8 mouse cellular contexts compared by ENCODE assay signal in genomic region chr1:38835568-38836476, GRCm38 (mm10). TPM values are rescaled to one million over a fixed set of nuclear protein-coding genes. Genes with fewer than 3 reads are reported as not detected.
DNase-seq lines count a peak whose midpoint lies in the region; ATAC-seq lines count a peak whose summit lies in the region.

No protein-coding gene starts in this region.

- H3K9me3 ChIP-seq in embryonic facial prominence, embryonic 12.5 days: 0 out of 2 replicates have a peak, but pooled peaks cover 3% of the 10 kb centered on the region
- no peaks in the 10 kb centered on the region for H3K9me3 ChIP-seq in heart, embryonic 14.5 days (ENCODE audit: control insufficient read depth, low read length)
- no peaks in the 10 kb centered on the region for H3K9me3 ChIP-seq in midbrain, embryonic 11.5 days (ENCODE audit: control insufficient read depth, low read length)

- H3K4me3 ChIP-seq in embryonic facial prominence, embryonic 12.5 days: peak overlapping the region; percentile 67
- peak overlapping the region; percentile 69 to 72 for H3K4me3 ChIP-seq in heart, embryonic 14.5 days (ENCODE audit: control insufficient read depth in 1 of 2, insufficient read depth in 1 of 2, low read depth in 1 of 2, low read length in 2 of 2)
- peak overlapping the region; percentile 65 for H3K4me3 ChIP-seq in midbrain, embryonic 11.5 days (ENCODE audit: low read depth, low read length)

- peaks cover 30% of the 10 kb centered on the region for H3K27me3 ChIP-seq in embryonic facial prominence, embryonic 12.5 days
- H3K27me3 ChIP-seq in heart, embryonic 14.5 days (ENCODE audit: control insufficient read depth, insufficient read depth, low read length): peaks cover 26% of the 10 kb centered on the region
- peaks cover 7% of the 10 kb centered on the region; the same call in 1 of the 2 replicates for H3K27me3 ChIP-seq in midbrain, embryonic 11.5 days (ENCODE audit: control insufficient read depth, insufficient read depth, low read length)

- peaks cover 8% of the 10 kb centered on the region; the same call in 1 of the 2 replicates for H3K4me1 ChIP-seq in embryonic facial prominence, embryonic 12.5 days
- H3K4me1 ChIP-seq in heart, embryonic 14.5 days (ENCODE audit: control insufficient read depth in 2 of 2, insufficient read depth in 2 of 2, low read length in 2 of 2): peaks cover 3 to 4% of the 10 kb centered on the region in 2 experiments; a peak in 1 of 4 replicates
- peaks cover 7% of the 10 kb centered on the region; the same call in 1 of the 2 replicates for H3K4me1 ChIP-seq in midbrain, embryonic 11.5 days (ENCODE audit: control insufficient read depth, insufficient read depth, low read length)

- DNase-seq in Muller cell, postnatal 12 days (ENCODE audit: inconsistent ontology term): peak; percentile 68
- DNase-seq in adrenal gland, postnatal 10 days: peak; percentile 55
- DNase-seq in layer of hippocampus, postnatal 10 days (ENCODE audit: low spot score in 2 of 2): peak; percentile 59 to 69
- peak; percentile 96 for DNase-seq in midbrain, embryonic 11.5 days (ENCODE audit: low spot score, missing footprints)
- peak; percentile 47 for DNase-seq in testis, postnatal 10 days (ENCODE audit: low spot score)
- DNase-seq in spleen, postnatal 36 days (ENCODE audit: low spot score in 2 of 2): no peak

- ATAC-seq in embryonic facial prominence, embryonic 12.5 days (ENCODE audit: insufficient number of reproducible peaks, insufficient read depth, low FRiP score, low TSS enrichment): peak; percentile 77
- ATAC-seq in heart, embryonic 14.5 days (ENCODE audit: insufficient number of reproducible peaks, insufficient read depth, low FRiP score, low read depth): peak; percentile 59
- peak; percentile 81 for ATAC-seq in midbrain, embryonic 11.5 days (ENCODE audit: low FRiP score)

- H3K4me2 ChIP-seq in embryonic facial prominence, embryonic 12.5 days (replicated peaks): peak overlapping the region; percentile 100
- H3K4me2 ChIP-seq in heart, embryonic 14.5 days (ENCODE audit: low read length): peak overlapping the region; percentile 97
- H3K4me2 ChIP-seq in midbrain, embryonic 11.5 days: peak overlapping the region; percentile 99

- 3% methylated on average over 99 of the region's 103 CpGs for WGBS in embryonic facial prominence, embryonic 12.5 days
- 2% methylated on average over 102 of the region's 103 CpGs for WGBS in heart, embryonic 14.5 days
- WGBS in midbrain, embryonic 11.5 days: 2% methylated on average over 94 of the region's 103 CpGs

- H3K27ac ChIP-seq in embryonic facial prominence, embryonic 12.5 days: no peak overlapping the region
- no peak overlapping the region for H3K27ac ChIP-seq in heart, embryonic 14.5 days (replicated peaks in 1 of 2; ENCODE audit: control insufficient read depth in 1 of 2, insufficient read depth in 1 of 2, low read depth in 2 of 2, low read length in 2 of 2)
- H3K27ac ChIP-seq in midbrain, embryonic 11.5 days (ENCODE audit: low read depth, low read length): peak overlapping the region; percentile 30; the same call in 1 of the 2 replicates

- no peaks in the 10 kb centered on the region for H3K36me3 ChIP-seq in embryonic facial prominence, embryonic 12.5 days
- H3K36me3 ChIP-seq in heart, embryonic 14.5 days (ENCODE audit: control insufficient read depth, insufficient read depth, low read length): no peaks in the 10 kb centered on the region
- no peaks in the 10 kb centered on the region for H3K36me3 ChIP-seq in midbrain, embryonic 11.5 days (ENCODE audit: control insufficient read depth, insufficient read depth, low read length)

- H3K9ac ChIP-seq in embryonic facial prominence, embryonic 12.5 days: peak overlapping the region; percentile 78
- H3K9ac ChIP-seq in heart, embryonic 14.5 days (ENCODE audit: low read length): peak overlapping the region; percentile 80
- peak overlapping the region; percentile 90 for H3K9ac ChIP-seq in midbrain, embryonic 11.5 days (ENCODE audit: low read length)

RNA-seq across cellular contexts. Expression of gene Lonrf2, which starts 0.7 kb away (rescaled TPM):
- 1 to 10 TPM; 4.3 to 6.7 TPM for total RNA-seq in adrenal gland, postnatal 10 days (2021)
- 2.4 and 2.5 TPM in 2 replicates for polyA plus RNA-seq in embryonic facial prominence, embryonic 12.5 days (2016; fragmentation: Nextera tagmentation; extraction: Ambion mirVana)
- polyA plus RNA-seq in heart, embryonic 14.5 days (2014; fragmentation: Nextera tagmentation; extraction: Ambion mirVana): 0.84 and 0.93 TPM in 2 replicates
- 100 to 1,000 TPM; 122 TPM for total RNA-seq in layer of hippocampus, postnatal 10 days (2021)
- polyA plus RNA-seq in midbrain, embryonic 11.5 days (2014; fragmentation: Nextera tagmentation; extraction: Ambion mirVana): 4.2 TPM in 2 replicates

Comparison
In these comparisons a context has a peak if more than half of its experiments do, and no peak if none do; other contexts are left out.
1. DNase-seq: peak in Muller cell, postnatal 12 days (single experiment), adrenal gland, postnatal 10 days (single experiment), layer of hippocampus, postnatal 10 days (2 of 2), midbrain, embryonic 11.5 days (single experiment) and testis, postnatal 10 days (single experiment); none in spleen, postnatal 36 days (0 of 2).
2. Peak in every context shown above with its lines, with median percentiles within 50 percentile points of each other: ATAC-seq, H3K4me2 ChIP-seq, H3K4me3 ChIP-seq and H3K9ac ChIP-seq.